Mouse (Mus musculus): ENCODE measurements around the gene Glod4. TPM values are rescaled to one million over a fixed set of nuclear protein-coding genes. Genes with fewer than 3 reads are reported as not detected.

Gene Glod4
- polyA plus RNA-seq, 1 experiment, result 55.2 TPM

GRCm38 (mm10) chr11:76110416-76110815 lies 133.1 kb downstream of the Glod4 start:
- Histone ChIP-seq H3K36me3 (ENCODE audit: control insufficient read depth, insufficient read depth) (peaks cover 6% of the 10 kb centered on the region), H3ac (ENCODE audit: control insufficient read depth, insufficient read length) (no peak overlapping the region), H3K27me3 (ENCODE audit: control insufficient read depth, insufficient read depth, insufficient read length) (no peaks in the 10 kb centered on the region), H3K4me3 (no peak overlapping the region), H3K4me2 (ENCODE audit: low read depth) (no peak overlapping the region), H3K79me2 (ENCODE audit: control insufficient read depth, insufficient read depth) (no peaks in the 10 kb centered on the region)
- TF ChIP-seq E2F4 (IDR thresholded peaks at IDR 0.05; ENCODE audit: insufficient read depth), result no peak
- no peak for TF ChIP-seq POLR2A (IDR thresholded peaks at IDR 0.05; ENCODE audit: insufficient read length, low read depth)
- no peak for TF ChIP-seq TCF3 (IDR thresholded peaks at IDR 0.05; ENCODE audit: insufficient read length, low read depth)
- TF ChIP-seq USF1 (IDR thresholded peaks at IDR 0.05; ENCODE audit: low read depth), result no peak
- TF ChIP-seq POLR2AphosphoS2 (IDR thresholded peaks at IDR 0.05; ENCODE audit: insufficient read length, low read depth), result no peak
- no peak for TF ChIP-seq MYOG (IDR thresholded peaks at IDR 0.05; ENCODE audit: control insufficient read depth in 1 of 3, insufficient read depth in 1 of 3, insufficient read length in 2 of 3, low read depth in 2 of 3)
- no peak for TF ChIP-seq CEBPB (IDR thresholded peaks at IDR 0.05; ENCODE audit: insufficient read depth, poor library complexity, severe bottlenecking)
- no peak for TF ChIP-seq REST (IDR thresholded peaks at IDR 0.05; ENCODE audit: insufficient read depth, insufficient read length)
- TF ChIP-seq MYOD1 (IDR thresholded peaks at IDR 0.05; ENCODE audit: control insufficient read depth in 1 of 3, insufficient read length in 2 of 3, low read depth in 2 of 3), result no peak
- TF ChIP-seq TCF12 (IDR thresholded peaks at IDR 0.05; ENCODE audit: insufficient read depth, poor library complexity, severe bottlenecking), result no peak
- no peak for TF ChIP-seq SRF (IDR thresholded peaks at IDR 0.05; ENCODE audit: control insufficient read depth, insufficient read length, low read depth)

GRCm38 (mm10) chr11:76106551-76107496 lies 136.7 kb downstream of the Glod4 start:
- H3K4me2 ChIP-seq (ENCODE audit: low read depth), result no peak overlapping the region
- H3K36me3 ChIP-seq (ENCODE audit: control insufficient read depth, insufficient read depth), result no peaks in the 10 kb centered on the region
- no peak overlapping the region for H3K4me3 ChIP-seq
- H3ac ChIP-seq (ENCODE audit: control insufficient read depth, insufficient read length), result no peak overlapping the region
- no peaks in the 10 kb centered on the region for H3K79me2 ChIP-seq (ENCODE audit: control insufficient read depth, insufficient read depth)
- no peak for TF ChIP-seq POLR2A (IDR thresholded peaks at IDR 0.05; ENCODE audit: insufficient read length, low read depth)
- no peak for TF ChIP-seq CEBPB (IDR thresholded peaks at IDR 0.05; ENCODE audit: insufficient read depth, poor library complexity, severe bottlenecking)
- TF ChIP-seq SRF (IDR thresholded peaks at IDR 0.05; ENCODE audit: control insufficient read depth, insufficient read length, low read depth), result no peak
- no peak for TF ChIP-seq MAX (IDR thresholded peaks at IDR 0.05; ENCODE audit: low read depth)
- no peak for TF ChIP-seq REST (IDR thresholded peaks at IDR 0.05; ENCODE audit: insufficient read depth, insufficient read length)
- no peak for TF ChIP-seq E2F4 (IDR thresholded peaks at IDR 0.05; ENCODE audit: insufficient read depth)
- peak in 2 of 3 experiments; percentile 5 to 53 for TF ChIP-seq MYOG (IDR thresholded peaks at IDR 0.05; ENCODE audit: control insufficient read depth in 1 of 3, insufficient read depth in 1 of 3, insufficient read length in 2 of 3, low read depth in 2 of 3)
- peak in 2 of 3 experiments; percentile 69 to 74 for TF ChIP-seq MYOD1 (IDR thresholded peaks at IDR 0.05; ENCODE audit: control insufficient read depth in 1 of 3, insufficient read length in 2 of 3, low read depth in 2 of 3)
- no peaks in the 10 kb centered on the region for H3K27me3 ChIP-seq (ENCODE audit: control insufficient read depth, insufficient read depth, insufficient read length)

DNA sequence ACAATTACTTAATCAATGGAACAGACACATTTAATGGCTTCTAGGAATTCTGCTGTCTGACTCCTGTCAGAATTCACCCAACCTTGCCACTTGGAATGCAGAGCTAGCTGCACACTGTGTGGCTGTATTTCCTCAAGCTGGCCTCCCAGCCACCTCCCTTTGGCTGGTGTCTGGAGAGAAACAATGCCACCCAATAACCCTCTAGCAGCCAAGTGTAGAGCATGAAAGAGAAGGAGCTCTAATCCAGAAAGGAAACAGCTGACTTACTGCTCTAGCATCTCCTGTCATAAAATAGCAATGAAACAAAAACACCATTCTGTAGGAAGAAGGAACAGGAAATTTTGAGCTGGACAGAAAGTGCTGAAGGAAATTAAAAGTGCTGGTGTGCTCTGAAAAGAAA lies 142.4 kb downstream of the Glod4 start:
- H3K36me3 ChIP-seq (ENCODE audit: control insufficient read depth, insufficient read depth), result no peaks in the 10 kb centered on the region
- TF ChIP-seq POLR2A (IDR thresholded peaks at IDR 0.05; ENCODE audit: insufficient read length, low read depth), result no peak
- TF ChIP-seq E2F4 (IDR thresholded peaks at IDR 0.05; ENCODE audit: insufficient read depth), result no peak
- no peak for TF ChIP-seq TCF12 (IDR thresholded peaks at IDR 0.05; ENCODE audit: insufficient read depth, poor library complexity, severe bottlenecking)
- no peak for TF ChIP-seq MYOG (IDR thresholded peaks at IDR 0.05; ENCODE audit: control insufficient read depth in 1 of 3, insufficient read depth in 1 of 3, insufficient read length in 2 of 3, low read depth in 2 of 3)
- no peak for TF ChIP-seq TCF3 (IDR thresholded peaks at IDR 0.05; ENCODE audit: insufficient read length, low read depth)
- no peak for TF ChIP-seq MAX (IDR thresholded peaks at IDR 0.05; ENCODE audit: low read depth)
- no peak for TF ChIP-seq MYOD1 (IDR thresholded peaks at IDR 0.05; ENCODE audit: control insufficient read depth in 1 of 3, insufficient read length in 2 of 3, low read depth in 2 of 3)
- no peak for TF ChIP-seq REST (IDR thresholded peaks at IDR 0.05; ENCODE audit: insufficient read depth, insufficient read length)
- no peak for TF ChIP-seq CEBPB (IDR thresholded peaks at IDR 0.05; ENCODE audit: insufficient read depth, poor library complexity, severe bottlenecking)
- no peak for TF ChIP-seq SRF (IDR thresholded peaks at IDR 0.05; ENCODE audit: control insufficient read depth, insufficient read length, low read depth)
- TF ChIP-seq USF1 (IDR thresholded peaks at IDR 0.05; ENCODE audit: low read depth), result no peak
- no peak for TF ChIP-seq POLR2AphosphoS2 (IDR thresholded peaks at IDR 0.05; ENCODE audit: insufficient read length, low read depth)

GRCm38 (mm10) chr11:76099193-76099975 lies 144.1 kb downstream of the Glod4 start:
- H3K79me2 ChIP-seq (ENCODE audit: control insufficient read depth, insufficient read depth), result no peaks in the 10 kb centered on the region
- H3K4me2 ChIP-seq (ENCODE audit: low read depth), result no peak overlapping the region
- no peak overlapping the region for H3ac ChIP-seq (ENCODE audit: control insufficient read depth, insufficient read length)
- no peak overlapping the region for H3K4me3 ChIP-seq
- H3K36me3 ChIP-seq (ENCODE audit: control insufficient read depth, insufficient read depth), result no peaks in the 10 kb centered on the region
- H3K27me3 ChIP-seq (ENCODE audit: control insufficient read depth, insufficient read depth, insufficient read length), result no peaks in the 10 kb centered on the region
- TF ChIP-seq E2F4 (IDR thresholded peaks at IDR 0.05; ENCODE audit: insufficient read depth), result no peak

More for the DNA sequence above, 142.4 kb downstream of the Glod4 start:
- Histone ChIP-seq H3K79me2 (ENCODE audit: control insufficient read depth, insufficient read depth) (no peaks in the 10 kb centered on the region), H3K4me2 (ENCODE audit: low read depth) (peak overlapping the region; percentile 13), H3ac (ENCODE audit: control insufficient read depth, insufficient read length) (no peak overlapping the region), H3K27me3 (ENCODE audit: control insufficient read depth, insufficient read depth, insufficient read length) (no peaks in the 10 kb centered on the region), H3K4me3 (no peak overlapping the region)

Measured in myocyte (in vitro differentiated cells).